In genomic region chr6:85189911-85190591, GRCm38 (mm10) we compare ENCODE assay signal across 10 mouse cellular contexts. TPM values are rescaled to one million over a fixed set of nuclear protein-coding genes. Genes with fewer than 3 reads are reported as not detected.
DNase-seq lines count a peak whose midpoint lies in the region; ATAC-seq and TF ChIP-seq lines count a peak whose summit lies in the region.
"Had no signal": no experiment of that assay in that cellular context is flagged by ENCODE, and none has a peak within 500 bp of the region (broad histone marks: within the 10 kb centered on the region; RNA-seq: fewer than 3 reads in every experiment).

No protein-coding gene starts in this region.

- H3K27me3 ChIP-seq in kidney, adult 2 months (replicated peaks; ENCODE audit: control insufficient read depth, insufficient read depth, low read length): no peaks in the 10 kb centered on the region
- peaks cover 41% of the 10 kb centered on the region for H3K27me3 ChIP-seq in forebrain, embryonic 14.5 days (replicated peaks; ENCODE audit: control insufficient read depth, insufficient read depth, low read length)
- H3K27me3 ChIP-seq in kidney, embryonic 16.5 days (ENCODE audit: insufficient read depth, low read length): peaks cover 99% of the 10 kb centered on the region
- peaks cover 72% of the 10 kb centered on the region for H3K27me3 ChIP-seq in midbrain, embryonic 15.5 days (replicated peaks)

- 0 out of 2 replicates have a peak, but pooled peaks cover 3% of the 10 kb centered on the region for H3K4me1 ChIP-seq in kidney, adult 2 months (ENCODE audit: control insufficient read depth, insufficient read depth, low read length)
- H3K4me1 ChIP-seq in forebrain, embryonic 14.5 days (ENCODE audit: control insufficient read depth, insufficient read depth, low read length): peaks cover 28% of the 10 kb centered on the region
- peaks cover 38% of the 10 kb centered on the region for H3K4me1 ChIP-seq in kidney, embryonic 16.5 days (ENCODE audit: insufficient read depth, low read length)
- H3K4me1 ChIP-seq in midbrain, embryonic 15.5 days: peaks cover 50% of the 10 kb centered on the region

- peak overlapping the region; percentile 68 for H3K4me2 ChIP-seq in forebrain, embryonic 14.5 days (ENCODE audit: low read length)
- H3K4me2 ChIP-seq in kidney, embryonic 16.5 days (replicated peaks; ENCODE audit: low read depth, low read length): peak overlapping the region; percentile 73
- H3K4me2 ChIP-seq in midbrain, embryonic 15.5 days: peak overlapping the region; percentile 40

- no peak for TF ChIP-seq POLR2A in kidney, adult 2 months (IDR thresholded peaks at IDR 0.05; ENCODE audit: low read depth, low read length)

- no peak for DNase-seq in kidney, adult 2 months
- no peak for DNase-seq in kidney, adult 11 months
- DNase-seq in adrenal gland, postnatal 36 days: peak; percentile 15 to 23
- peak; percentile 57 for DNase-seq in forebrain, embryonic 14.5 days (ENCODE audit: low spot score)
- no peak for DNase-seq in spleen, postnatal 10 days (ENCODE audit: low spot score in 2 of 2)
- no peak for DNase-seq in gastrocnemius, postnatal 4 days (ENCODE audit: low spot score in 2 of 2)

- H3K9me3 ChIP-seq in forebrain, embryonic 14.5 days (replicated peaks; ENCODE audit: control insufficient read depth, low read length): no peaks in the 10 kb centered on the region
- no peaks in the 10 kb centered on the region for H3K9me3 ChIP-seq in kidney, embryonic 16.5 days (ENCODE audit: low read length)
- no peaks in the 10 kb centered on the region for H3K9me3 ChIP-seq in midbrain, embryonic 15.5 days

- no peak overlapping the region; the same call in 1 of the 2 replicates for H3K27ac ChIP-seq in kidney, adult 2 months (ENCODE audit: insufficient read depth, low read depth, low read length)
- H3K27ac ChIP-seq in forebrain, embryonic 14.5 days (ENCODE audit: low read depth, low read length): peak overlapping the region; percentile 91
- H3K27ac ChIP-seq in kidney, embryonic 16.5 days (ENCODE audit: low read length): no peak overlapping the region
- no peak overlapping the region for H3K27ac ChIP-seq in midbrain, embryonic 15.5 days

- no peak for ATAC-seq in forebrain, embryonic 14.5 days
- no peak for ATAC-seq in kidney, embryonic 16.5 days (ENCODE audit: low FRiP score, low TSS enrichment)
- no peak for ATAC-seq in midbrain, embryonic 15.5 days (replicated peaks)

- no peak for TF ChIP-seq CTCF in kidney, adult 2 months (conservative IDR thresholded peaks at IDR 0.05; ENCODE audit: insufficient read depth, insufficient read length, low read depth, low read length)

- no peaks in the 10 kb centered on the region for H3K36me3 ChIP-seq in kidney, adult 2 months (ENCODE audit: control insufficient read depth, insufficient read depth, low read length)
- H3K36me3 ChIP-seq in forebrain, embryonic 14.5 days (ENCODE audit: control insufficient read depth, insufficient read depth, low read length): peaks cover 22% of the 10 kb centered on the region; the same call in 1 of the 2 replicates
- no peaks in the 10 kb centered on the region for H3K36me3 ChIP-seq in kidney, embryonic 16.5 days (ENCODE audit: insufficient read depth, low read length)
- no peaks in the 10 kb centered on the region for H3K36me3 ChIP-seq in midbrain, embryonic 15.5 days (replicated peaks)

- 24% methylated on average over 52 of the region's 52 CpGs for WGBS in kidney, adult 2 months
- WGBS in forebrain, embryonic 14.5 days: under 1% methylated on average over 52 of the region's 52 CpGs
- 1% methylated on average over 52 of the region's 52 CpGs for WGBS in kidney, embryonic 16.5 days
- WGBS in midbrain, embryonic 15.5 days: under 1% methylated on average over 52 of the region's 52 CpGs

- H3K9ac ChIP-seq in forebrain, embryonic 14.5 days (ENCODE audit: low read length): peak overlapping the region; percentile 94
- peak overlapping the region; percentile 51; the same call in 1 of the 2 replicates for H3K9ac ChIP-seq in kidney, embryonic 16.5 days (replicated peaks; ENCODE audit: low read length)
- no peak overlapping the region for H3K9ac ChIP-seq in midbrain, embryonic 15.5 days

- H3K4me3 ChIP-seq in kidney, adult 2 months (ENCODE audit: insufficient read depth, low read depth, low read length): peak overlapping the region; percentile 28
- H3K4me3 ChIP-seq in forebrain, embryonic 14.5 days (ENCODE audit: low read depth, low read length): peak overlapping the region; percentile 64
- peak overlapping the region; percentile 46 for H3K4me3 ChIP-seq in kidney, embryonic 16.5 days (ENCODE audit: low read length)
- H3K4me3 ChIP-seq in midbrain, embryonic 15.5 days: peak overlapping the region; percentile 25

RNA-seq across cellular contexts. Expression of gene Emx1, which starts 2.8 kb away (rescaled TPM):
- polyA plus RNA-seq in kidney, adult 2 months (2012; rRNA removed): 62.8 and 79.7 TPM in 2 replicates
- total RNA-seq in adrenal gland, postnatal 36 days (2021): not detected
- polyA plus RNA-seq in forebrain, embryonic 14.5 days (2014; fragmentation: Nextera tagmentation; extraction: Ambion mirVana): 61.3 and 68.6 TPM in 2 replicates
- 17.9 and 19.7 TPM in 2 replicates for polyA plus RNA-seq in kidney, embryonic 16.5 days (2015; fragmentation: Nextera tagmentation; extraction: Ambion mirVana)
- 1.4 and 3.2 TPM in 2 replicates for polyA plus RNA-seq in midbrain, embryonic 15.5 days (2015; fragmentation: Nextera tagmentation; extraction: Ambion mirVana)
- not detected for total RNA-seq in gastrocnemius, postnatal 4 days (2021)
- total RNA-seq: heart, postnatal 14 days; MEL had no signal

RNA-seq across cellular contexts. Expression of gene Spr, which starts 52.5 kb away (rescaled TPM):
- polyA plus RNA-seq in kidney, adult 2 months (2012; rRNA removed): 65.7 and 79.7 TPM in 2 replicates
- total RNA-seq in adrenal gland, postnatal 36 days (2021): 10 to 100 TPM; 57.5 to 85.7 TPM
- polyA plus RNA-seq in forebrain, embryonic 14.5 days (2014; fragmentation: Nextera tagmentation; extraction: Ambion mirVana): 57.6 and 59.4 TPM in 2 replicates
- polyA plus RNA-seq in kidney, embryonic 16.5 days (2015; fragmentation: Nextera tagmentation; extraction: Ambion mirVana): 75.8 and 81.1 TPM in 2 replicates
- polyA plus RNA-seq in midbrain, embryonic 15.5 days (2015; fragmentation: Nextera tagmentation; extraction: Ambion mirVana): 24.8 and 25.6 TPM in 2 replicates
- 10 to 100 TPM; 18.7 to 23.5 TPM for total RNA-seq in gastrocnemius, postnatal 4 days (2021)

Comparison
In these comparisons a context has a peak if more than half of its experiments do, and no peak if none do; other contexts are left out.
1. DNase-seq: peak in adrenal gland, postnatal 36 days (2 of 2) and forebrain, embryonic 14.5 days (single experiment); none in kidney, adult 2 months (single experiment), kidney, adult 11 months (single experiment), spleen, postnatal 10 days (0 of 2) and gastrocnemius, postnatal 4 days (0 of 2).
2. Peak in every context shown above with its lines, with median percentiles within 50 percentile points of each other: H3K4me3 ChIP-seq and H3K4me2 ChIP-seq.